Comparison of ENCODE assay signal across 8 mouse cellular contexts in the genomic region with DNA sequence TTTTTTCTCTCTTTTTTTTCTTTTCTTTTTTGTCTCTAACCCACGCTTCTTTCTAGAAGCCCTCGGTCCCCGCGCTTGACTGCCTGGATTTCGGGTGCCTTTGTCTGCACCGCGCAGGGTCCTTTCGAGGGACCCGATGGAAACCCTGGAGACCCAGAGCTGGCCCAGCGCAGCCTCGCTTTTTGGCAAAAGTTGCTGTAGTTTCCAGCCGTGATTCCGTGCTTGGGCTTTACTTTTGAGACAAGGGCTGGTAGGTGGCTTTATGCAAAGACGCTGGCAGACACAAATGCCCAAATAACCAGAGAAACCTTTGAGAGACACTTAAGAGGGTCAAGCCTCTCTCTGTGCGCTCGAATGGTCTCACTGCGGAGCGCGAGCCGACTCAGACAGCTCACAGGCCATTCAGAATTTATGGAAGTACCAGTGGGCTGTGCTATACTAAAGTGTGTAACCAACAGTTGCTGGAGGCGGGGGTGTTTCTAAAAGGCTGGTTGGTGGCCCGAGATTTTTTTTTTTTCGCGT. TPM values are rescaled to one million over a fixed set of nuclear protein-coding genes. Genes with fewer than 3 reads are reported as not detected.
DNase-seq lines count a peak whose midpoint lies in the region; ATAC-seq and TF ChIP-seq lines count a peak whose summit lies in the region.

No protein-coding gene starts in this region.

- H3K9me3 ChIP-seq in heart, embryonic 10.5 days: no peaks in the 10 kb centered on the region
- H3K9me3 ChIP-seq in CH12.LX (replicated peaks; ENCODE audit: low read length): no peaks in the 10 kb centered on the region
- H3K9me3 ChIP-seq in forebrain, postnatal 0 days (ENCODE audit: low read length): no peaks in the 10 kb centered on the region
- H3K9me3 ChIP-seq in liver, postnatal 0 days (ENCODE audit: low read length): no peaks in the 10 kb centered on the region

- dilution Hi-C loops in CH12.LX (cut with MboI; ENCODE audit: extremely low pct_ligation_motif_present, extremely low pct_unique_long_range_greater_than_20kb, low sequenced_read_pairs): no loop called here

- no peak overlapping the region; the same call in 1 of the 2 replicates for H3K27ac ChIP-seq in heart, embryonic 10.5 days
- H3K27ac ChIP-seq in CH12.LX (ENCODE audit: insufficient read depth, low read depth): no peak overlapping the region
- H3K27ac ChIP-seq in forebrain, postnatal 0 days (ENCODE audit: low read depth, low read length): no peak overlapping the region
- H3K27ac ChIP-seq in liver, postnatal 0 days (ENCODE audit: low read depth): no peak overlapping the region

- WGBS in heart, embryonic 10.5 days: 13% methylated on average over 24 of the region's 24 CpGs
- WGBS in forebrain, postnatal 0 days: 6% methylated on average over 24 of the region's 24 CpGs
- WGBS in liver, postnatal 0 days (ENCODE audit: insufficient replicate concordance): 10% methylated on average over 24 of the region's 24 CpGs

- peaks cover 82% of the 10 kb centered on the region for H3K27me3 ChIP-seq in heart, embryonic 10.5 days (ENCODE audit: insufficient read depth, poor library complexity, severe bottlenecking)
- H3K27me3 ChIP-seq in CH12.LX (replicated peaks): peaks cover 68% of the 10 kb centered on the region
- peaks cover 28% of the 10 kb centered on the region; the same call in 1 of the 2 replicates for H3K27me3 ChIP-seq in forebrain, postnatal 0 days (ENCODE audit: insufficient read depth, low read length)
- H3K27me3 ChIP-seq in liver, postnatal 0 days (ENCODE audit: insufficient read depth, low read length): peaks cover 24% of the 10 kb centered on the region

- no peak for TF ChIP-seq POLR2A in CH12.LX (IDR thresholded peaks at IDR 0.05; ENCODE audit: low read depth, low read length)

- TF ChIP-seq RAD21 in CH12.LX (IDR thresholded peaks at IDR 0.05; ENCODE audit: low read depth, low read length): no peak

- no peaks in the 10 kb centered on the region for H3K36me3 ChIP-seq in heart, embryonic 10.5 days
- H3K36me3 ChIP-seq in CH12.LX (replicated peaks in 1 of 2; ENCODE audit: control insufficient read depth in 1 of 2, insufficient read depth in 1 of 2, low read length in 1 of 2): no peaks in the 10 kb centered on the region
- H3K36me3 ChIP-seq in forebrain, postnatal 0 days (ENCODE audit: insufficient read depth): no peaks in the 10 kb centered on the region
- no peaks in the 10 kb centered on the region for H3K36me3 ChIP-seq in liver, postnatal 0 days (replicated peaks; ENCODE audit: insufficient read depth, low read length)

- H3K79me2 ChIP-seq in CH12.LX (replicated peaks; ENCODE audit: control insufficient read depth, extremely low read depth, insufficient read depth, poor library complexity, severe bottlenecking): no peaks in the 10 kb centered on the region

- H3K4me1 ChIP-seq in heart, embryonic 10.5 days: peaks cover 24% of the 10 kb centered on the region
- peaks cover 11 to 24% of the 10 kb centered on the region in 2 experiments for H3K4me1 ChIP-seq in CH12.LX (ENCODE audit: control insufficient read depth in 1 of 2, insufficient read depth in 2 of 2)
- peaks cover 6% of the 10 kb centered on the region; the same call in 1 of the 2 replicates for H3K4me1 ChIP-seq in forebrain, postnatal 0 days (ENCODE audit: insufficient read depth)
- peaks cover 7% of the 10 kb centered on the region for H3K4me1 ChIP-seq in liver, postnatal 0 days (ENCODE audit: insufficient read depth)

- no peak for ATAC-seq in forebrain, postnatal 0 days
- no peak for ATAC-seq in liver, postnatal 0 days

- peak overlapping the region; percentile 99 for H3K4me2 ChIP-seq in CH12.LX (ENCODE audit: insufficient read depth, low read depth, poor library complexity, severe bottlenecking)
- peak overlapping the region; percentile 93 for H3K4me2 ChIP-seq in forebrain, postnatal 0 days (ENCODE audit: low read depth)
- peak overlapping the region; percentile 63 for H3K4me2 ChIP-seq in liver, postnatal 0 days (ENCODE audit: low read depth, low read length)

- TF ChIP-seq CTCF in CH12.LX (conservative IDR thresholded peaks at IDR 0.05 in 1 of 2, IDR thresholded peaks at IDR 0.05 in 1 of 2; ENCODE audit: low read depth in 2 of 2, low read length in 2 of 2): no peak
- no peak for TF ChIP-seq CTCF in forebrain, postnatal 0 days (IDR thresholded peaks at IDR 0.05; ENCODE audit: low read depth)
- no peak for TF ChIP-seq CTCF in liver, postnatal 0 days (IDR thresholded peaks at IDR 0.05; ENCODE audit: low read depth)

- no peak for DNase-seq in heart, embryonic 10.5 days (ENCODE audit: low spot score)
- no peak for DNase-seq in heart, postnatal 4 days
- no peak for DNase-seq in CH12.LX (ENCODE audit: extremely low read depth)
- DNase-seq in forebrain, postnatal 0 days: peak; percentile 33
- DNase-seq in liver, postnatal 0 days: no peak
- no peak for DNase-seq in frontal cortex, postnatal 25 days (ENCODE audit: low spot score in 2 of 2)
- no peak for DNase-seq in c-Kit-positive CD71-positive TER-119-positive erythroid progenitor cells, embryonic 14.5 days (ENCODE audit: low spot score)
- no peak for DNase-seq in cerebellum, adult 11 months

- peak overlapping the region; percentile 64 for H3K4me3 ChIP-seq in heart, embryonic 10.5 days
- H3K4me3 ChIP-seq in CH12.LX (replicated peaks in 1 of 3; ENCODE audit: low read depth in 2 of 3, low read length in 2 of 3, poor library complexity in 1 of 3): no peak overlapping the region
- H3K4me3 ChIP-seq in forebrain, postnatal 0 days (ENCODE audit: low read depth, low read length): peak overlapping the region; percentile 44
- H3K4me3 ChIP-seq in liver, postnatal 0 days (ENCODE audit: low read depth, low read length): peak overlapping the region; percentile 32

- in situ Hi-C loops in CH12.LX (cut with MboI; ENCODE audit: low pct_ligation_motif_present, low pct_unique_long_range_greater_than_20kb, low sequenced_read_pairs): loop anchor here (5.0 to 25.0 kb wide), 3 partner anchors 94 to 464 kb away; a partner anchor contains a TSS

- no peak for TF ChIP-seq EP300 in CH12.LX (IDR thresholded peaks at IDR 0.05; ENCODE audit: low read length)
- no peak for TF ChIP-seq EP300 in liver, postnatal 0 days (IDR thresholded peaks at IDR 0.05; ENCODE audit: low read depth)

- H3K9ac ChIP-seq in CH12.LX (ENCODE audit: insufficient read depth, low read depth): no peak overlapping the region
- H3K9ac ChIP-seq in forebrain, postnatal 0 days: peak overlapping the region; percentile 18; the same call in 1 of the 2 replicates
- no peak overlapping the region for H3K9ac ChIP-seq in liver, postnatal 0 days (replicated peaks)

TF ChIP-seq in CH12.LX, 34 proteins besides CTCF, POLR2A, EP300 and RAD21:
- TF ChIP-seq NRF1 (IDR thresholded peaks at IDR 0.05; ENCODE audit: low read depth, low read length) (no peak), ELF1 (IDR thresholded peaks at IDR 0.05; ENCODE audit: low read depth, low read length) (no peak), ZNF384 (IDR thresholded peaks at IDR 0.05; ENCODE audit: low read depth, low read length) (peak; percentile 40; the same call in 1 of the 2 replicates), SIN3A (IDR thresholded peaks at IDR 0.05; ENCODE audit: low read length) (no peak), USF2 (conservative IDR thresholded peaks at IDR 0.05; ENCODE audit: low read depth, low read length) (no peak), ZKSCAN1 (IDR thresholded peaks at IDR 0.05; ENCODE audit: borderline replicate concordance, low read depth, low read length) (no peak), BHLHE40 (IDR thresholded peaks at IDR 0.05; ENCODE audit: low read depth, low read length) (no peak), ZMIZ1 (IDR thresholded peaks at IDR 0.05; ENCODE audit: low read depth, low read length) (no peak), MEF2A (IDR thresholded peaks at IDR 0.05; ENCODE audit: borderline replicate concordance, low read depth, low read length) (no peak)

RNA-seq across cellular contexts. Expression of a gene that starts 0.4 kb away (rescaled TPM):
- 0.83 and 2.3 TPM in 2 replicates for polyA plus RNA-seq in heart, embryonic 10.5 days (2016; fragmentation: Nextera tagmentation; extraction: Ambion mirVana)
- under 1 TPM; 0.62 to 0.74 TPM for total RNA-seq in heart, postnatal 4 days (2021)
- total RNA-seq in CH12.LX (2012; rRNA removed): not detected in 2 replicates
- not detected in 2 replicates for total RNA-seq in CH12.LX (2014; rRNA removed)
- not detected in 2 replicates for polyA plus RNA-seq in CH12.LX (2012; ENCODE audit: insufficient read length, low read depth)
- 1.3 and 3.0 TPM in 2 replicates for total RNA-seq in forebrain, postnatal 0 days (2014; rRNA removed)
- 2.2 and 3.0 TPM in 2 replicates for polyA plus RNA-seq in forebrain, postnatal 0 days (2015; fragmentation: Nextera tagmentation; extraction: Ambion mirVana)
- polyA plus RNA-seq in liver, postnatal 0 days (2015; fragmentation: Nextera tagmentation; extraction: Ambion mirVana): 1.3 and 2.0 TPM in 2 replicates

Comparison
In these comparisons a context has a peak if more than half of its experiments do, and no peak if none do; other contexts are left out.
1. H3K4me3 ChIP-seq: peak in heart, embryonic 10.5 days (single experiment), forebrain, postnatal 0 days (single experiment) and liver, postnatal 0 days (single experiment); none in CH12.LX (0 of 3).
2. Peak in every context shown above with its lines, with median percentiles within 50 percentile points of each other: H3K4me2 ChIP-seq.